Mouse (Mus musculus) kidney, adult 18-20 months (tissue): ENCODE data around the gene Mgme1.

Experiments
- DNase-seq: peaks from one replicate; pipeline ENCODE4 v3.0.0; 2021

Gene Mgme1

DNA sequence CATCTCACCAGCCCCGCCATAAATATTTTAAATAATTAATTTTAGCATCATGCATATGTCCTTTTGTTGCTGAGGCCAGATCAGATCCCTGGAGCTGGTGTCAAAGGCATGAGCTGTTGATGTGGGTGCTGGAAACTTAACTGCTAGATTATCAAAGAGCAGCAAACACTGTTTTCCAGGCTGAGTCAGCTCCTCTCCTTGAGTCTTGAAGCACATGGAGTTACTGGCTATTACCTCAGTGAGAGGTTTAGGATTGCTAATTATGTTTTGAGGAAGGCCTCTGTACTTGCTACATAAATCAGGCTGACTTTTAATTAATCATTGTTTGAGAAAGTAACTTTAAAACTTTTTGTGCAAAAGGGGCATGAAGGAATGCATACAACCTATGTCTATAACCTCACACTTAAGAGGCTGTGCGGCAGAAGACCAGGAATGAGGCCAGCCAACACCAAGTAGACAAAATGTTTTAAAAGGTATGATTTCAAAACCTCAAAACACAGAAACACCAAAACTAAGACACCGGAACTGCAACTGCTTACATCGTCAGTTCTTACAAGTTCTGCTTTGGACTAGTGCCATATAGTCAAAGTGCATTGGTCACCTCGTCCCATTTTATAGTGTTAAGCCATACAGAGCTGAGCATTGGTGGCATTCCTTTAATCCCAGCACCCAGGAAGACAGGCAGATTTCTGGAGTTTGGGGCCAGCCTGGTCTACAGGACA is 5.9 kb upstream of the Mgme1 start:
- peak; percentile 33 for DNase-seq

DNA sequence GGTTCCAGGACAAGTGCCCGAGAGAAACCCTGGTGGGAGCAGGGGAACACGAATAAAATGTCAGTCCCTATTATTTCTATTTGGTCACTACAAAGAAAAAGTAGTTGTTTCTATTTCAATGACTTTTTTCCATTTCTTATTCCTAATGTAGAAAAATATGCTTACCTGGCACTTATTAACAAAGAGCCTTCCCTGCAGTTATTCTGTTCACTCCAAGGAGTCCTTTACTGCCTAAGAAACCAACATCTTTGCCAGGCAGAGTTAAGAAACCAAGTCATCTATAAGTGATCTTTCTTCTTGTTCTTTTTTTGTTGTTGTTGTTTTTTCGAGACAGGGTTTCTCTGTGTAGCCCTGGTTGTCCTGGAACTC is 5.4 kb upstream of the Mgme1 start:
- no peak for DNase-seq

DNA sequence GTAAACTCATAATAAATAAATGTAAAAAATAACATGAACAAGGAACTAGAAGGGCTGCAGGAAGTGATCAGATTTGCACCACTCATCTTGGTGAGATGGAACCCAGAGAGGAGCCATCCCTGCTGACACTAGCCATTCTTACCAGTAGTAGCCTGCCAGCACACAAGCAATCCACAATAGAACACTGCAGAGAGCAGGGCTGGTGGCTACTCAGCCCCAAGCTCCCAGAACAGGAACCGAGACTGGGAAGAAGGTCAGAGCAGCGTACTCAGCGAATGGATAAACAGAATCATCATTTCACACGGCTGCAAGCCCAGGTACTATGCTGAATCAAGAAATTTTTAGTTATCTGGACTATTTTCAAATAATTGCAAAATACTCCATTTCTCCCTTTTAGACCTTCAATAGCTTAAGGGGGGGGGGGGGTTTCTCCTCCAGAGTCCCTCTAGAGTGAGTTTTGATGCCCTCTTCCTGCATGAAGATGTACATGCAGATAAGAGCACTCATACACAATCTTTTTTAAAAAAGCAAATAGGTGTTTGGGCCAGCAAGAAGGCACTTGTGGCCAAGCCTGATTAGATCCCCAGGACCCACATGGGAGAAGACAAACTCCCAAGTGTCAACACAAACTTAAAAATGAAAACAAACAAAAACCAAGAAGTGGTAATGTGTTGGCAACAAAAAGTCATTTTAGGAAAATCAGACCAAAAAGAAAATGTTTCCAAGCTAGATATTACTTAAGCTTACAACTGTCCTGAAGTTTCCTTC is 4.4 kb upstream of the Mgme1 start:
- no peak for DNase-seq

GRCm38 (mm10) chr2:144267004-144267730 is 3.3 kb upstream of the Mgme1 start:
- DNase-seq = no peak

- no peak for DNase-seq
Measured at GRCm38 (mm10) chr2:144267731-144268015, 2.8 kb upstream of the Mgme1 start.

- no peak for DNase-seq
Measured at GRCm38 (mm10) chr2:144268446-144269305, 1.8 kb upstream of the Mgme1 start.

GRCm38 (mm10) chr2:144269306-144269650 is 1.2 kb upstream of the Mgme1 start:
- DNase-seq = no peak

DNA sequence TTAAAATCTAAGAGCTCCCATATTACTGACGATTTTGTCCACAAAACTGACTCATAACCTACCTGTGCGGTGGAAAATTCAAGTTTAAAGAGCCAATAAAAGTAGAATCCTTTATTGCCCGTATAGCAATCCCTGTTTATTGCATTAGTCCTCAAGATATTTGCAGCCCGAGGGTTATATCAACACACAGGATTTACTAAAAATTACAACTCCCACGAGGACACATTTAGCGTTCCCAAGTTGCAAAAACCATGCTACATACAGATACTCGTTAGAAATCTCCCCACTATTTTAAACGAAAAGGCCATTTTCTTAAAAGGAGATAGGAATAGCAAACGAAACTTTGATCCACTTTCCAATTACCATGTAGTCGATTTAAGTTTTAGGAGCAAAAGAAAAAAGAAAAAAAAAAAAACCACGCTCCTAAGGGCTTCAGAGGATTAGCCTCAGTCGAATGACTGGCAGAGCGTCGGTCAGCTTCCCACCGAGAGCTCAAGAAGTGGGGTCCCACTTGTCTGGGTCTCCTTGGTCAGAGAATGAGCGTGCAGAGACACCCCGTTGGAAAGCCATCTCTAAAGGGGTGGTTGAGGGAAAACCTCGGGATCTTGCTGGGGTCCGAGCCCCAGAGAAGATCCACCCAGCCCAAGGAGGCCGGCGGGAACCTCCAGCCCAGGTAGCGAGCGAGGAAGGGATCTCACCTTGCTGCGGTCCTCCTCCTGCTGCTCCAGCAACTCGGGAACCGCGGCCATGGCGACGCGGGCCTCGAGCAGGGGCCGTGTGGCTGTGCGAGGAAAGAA is 586 bp upstream of the Mgme1 start:
- DNase-seq = no peak

GRCm38 (mm10) chr2:144272088-144272487 is 1.6 kb downstream of the Mgme1 start:
- no peak for DNase-seq

GRCm38 (mm10) chr2:144274741-144275140 is 4.3 kb downstream of the Mgme1 start:
- DNase-seq = no peak

- no peak for DNase-seq
Measured at GRCm38 (mm10) chr2:144276885-144277284, 6.4 kb downstream of the Mgme1 start.

DNA sequence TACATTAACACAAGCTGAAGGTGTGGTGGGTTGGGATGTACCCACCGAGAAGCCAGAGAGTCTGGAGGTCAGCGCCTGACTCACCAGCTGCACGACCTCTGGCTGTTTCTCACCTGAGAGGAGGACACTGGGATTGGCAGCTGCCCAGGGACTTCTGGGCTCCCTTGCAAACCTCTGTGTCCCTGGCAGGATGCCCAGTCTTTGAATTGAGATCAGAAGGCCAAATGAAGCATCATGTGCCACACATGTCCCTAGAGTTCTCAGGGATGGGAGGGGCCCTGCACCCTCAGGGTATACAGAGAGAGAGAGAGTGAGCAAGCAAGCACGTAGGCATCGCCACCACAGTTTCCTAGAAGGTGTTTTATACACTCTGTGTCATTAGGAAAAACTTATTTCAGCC is 9.3 kb downstream of the Mgme1 start:
- DNase-seq = peak; percentile 83

DNA sequence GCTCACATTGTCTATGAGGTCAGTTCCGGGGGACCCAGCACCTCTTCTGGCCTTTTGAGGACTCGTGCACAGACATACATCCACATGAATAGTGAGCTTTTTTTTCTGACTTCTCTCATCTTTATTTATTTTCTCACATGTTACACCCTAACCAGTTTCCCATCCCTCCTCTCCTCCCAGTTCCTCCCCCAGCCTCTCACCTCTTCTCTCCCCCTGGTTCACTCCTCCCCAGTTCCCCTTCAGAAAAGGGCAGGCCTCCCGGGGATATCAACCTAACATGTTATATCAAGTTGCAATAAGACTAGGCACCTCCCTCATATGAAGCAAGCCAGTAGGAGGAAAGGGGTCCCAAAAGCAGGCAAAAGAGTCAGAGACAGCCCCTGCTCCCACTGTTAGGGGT is 10.1 kb downstream of the Mgme1 start:
- DNase-seq = no peak

- no peak for DNase-seq
Measured at GRCm38 (mm10) chr2:144281417-144281816, 11.0 kb downstream of the Mgme1 start.

GRCm38 (mm10) chr2:144290321-144290720 is 19.9 kb downstream of the Mgme1 start:
- DNase-seq = no peak

DNA sequence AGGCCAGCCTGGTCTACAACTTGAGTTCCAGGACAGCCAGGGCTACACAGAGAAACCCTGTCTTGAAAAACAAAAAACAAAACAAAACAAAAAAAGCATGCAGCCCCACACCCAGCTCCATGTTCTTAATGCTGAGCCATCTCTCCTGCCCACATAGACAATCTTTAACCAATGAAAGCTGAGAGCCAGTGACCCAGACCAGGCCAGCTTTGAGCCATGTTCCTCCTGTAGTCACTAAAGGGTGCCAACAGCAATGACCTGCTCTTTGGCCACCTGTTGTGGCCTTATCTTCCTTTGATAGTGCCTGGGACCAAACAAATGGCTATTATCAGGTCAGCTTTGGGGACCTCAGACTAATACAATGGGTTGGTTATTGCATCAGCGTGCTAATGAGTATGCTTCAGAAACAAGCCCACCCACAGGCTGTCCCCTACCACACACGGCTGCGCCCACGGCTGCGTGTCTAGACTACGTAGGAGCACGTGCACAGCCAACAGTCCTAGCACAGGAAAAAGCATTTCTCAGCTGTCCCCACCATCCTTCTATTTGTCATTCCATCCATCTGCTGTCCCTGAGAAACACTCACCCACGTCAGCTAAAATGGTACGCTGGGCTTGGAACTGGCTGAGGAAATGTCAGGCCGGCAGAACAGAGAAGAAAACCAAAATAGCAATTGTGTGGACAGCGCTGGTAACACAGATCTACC is 21.3 kb downstream of the Mgme1 start:
- no peak for DNase-seq

DNA sequence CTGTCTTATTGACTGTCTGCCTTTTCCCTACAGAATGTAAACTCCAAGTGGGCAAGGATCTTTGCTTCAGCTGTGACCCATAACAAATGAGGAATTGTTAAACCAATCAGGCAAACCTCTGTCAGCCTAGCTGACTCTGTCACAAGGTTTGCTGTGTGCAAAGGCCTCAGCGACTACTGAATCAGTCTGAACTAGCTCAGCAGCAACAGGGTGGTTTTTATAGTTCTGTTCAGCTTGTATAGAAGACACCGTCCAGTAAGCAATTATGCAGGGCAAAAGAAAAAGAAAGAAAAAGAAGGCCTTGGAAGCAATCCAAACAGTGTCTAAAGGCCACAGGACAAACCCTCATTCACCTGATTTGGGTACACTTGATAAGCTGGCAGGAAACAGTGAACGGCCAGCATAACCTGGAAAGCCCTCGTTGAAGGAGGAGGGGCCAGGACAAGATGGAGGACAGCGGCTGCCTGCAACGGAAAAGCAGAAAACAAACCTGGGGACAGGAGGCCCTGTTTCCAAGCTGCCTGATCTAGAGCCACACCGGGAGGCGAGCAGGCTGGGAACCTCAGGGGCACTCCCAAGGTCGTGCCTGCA is 24.8 kb downstream of the Mgme1 start:
- no peak for DNase-seq

GRCm38 (mm10) chr2:144299749-144300669 is 29.5 kb downstream of the Mgme1 start:
- DNase-seq = no peak

- DNase-seq = no peak
Measured at GRCm38 (mm10) chr2:144301101-144301500, 30.6 kb downstream of the Mgme1 start.

DNA sequence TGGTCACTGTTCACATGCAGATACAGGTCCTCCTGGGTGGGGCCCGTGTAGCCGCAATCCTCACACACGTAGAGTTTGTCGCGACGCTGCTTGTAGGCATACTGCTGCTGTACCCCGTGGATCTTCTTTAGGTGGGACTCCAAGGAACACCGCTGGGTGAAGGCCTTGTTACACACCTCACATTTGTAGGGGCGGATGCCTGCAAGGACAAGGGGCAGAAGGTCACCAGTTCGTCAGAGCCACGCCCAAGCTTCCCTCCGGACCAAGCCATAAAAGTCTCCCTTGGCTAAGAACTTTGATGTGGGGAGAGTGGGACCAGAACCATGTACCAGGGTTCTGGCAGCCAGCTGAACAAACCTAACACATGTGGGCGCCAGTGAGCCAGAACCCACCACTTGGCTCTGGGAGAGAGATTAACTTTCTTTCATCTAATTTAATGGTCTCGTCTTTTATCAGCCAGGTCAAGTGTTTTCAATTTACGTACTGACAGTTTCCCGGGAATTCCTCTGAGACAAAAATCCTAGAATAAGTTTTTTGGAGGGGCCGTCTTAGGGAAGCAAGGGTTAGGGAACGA is 35.3 kb downstream of the Mgme1 start:
- no peak for DNase-seq
